Mouse (Mus musculus) lung, adult 10 weeks (tissue): Measurements from ENCODE around the gene Caln1. TPM values are rescaled to one million over a fixed set of nuclear protein-coding genes. Genes with fewer than 3 reads are reported as not detected.

Experiments
- polyA plus RNA-seq: library from polyadenylated mRNA; stranded (reverse); fragments of 350-450 nt; fragmentation: Illumina TruSeq; extraction: RNeasy Lipid Tissue Mini Kit (QIAGEN cat#74804); gene quantifications from one replicate; pipeline ENCODE4 v1.2.3, GENCODE M21; 2014; ENCODE audit warnings: low read depth, low replicate concordance; ENCODE audit not compliant: insufficient read depth

Gene Caln1
- not detected for polyA plus RNA-seq

GRCm38 (mm10) chr5:130369237-130369636 lies at the start of gene Caln1:
Gene Caln1 (plus strand): TSS chr5:130369455.

GRCm38 (mm10) chr5:130384222-130384912 lies 15.1 kb downstream of the Caln1 start, which contains the start of gene A330070K13Rik:
Gene A330070K13Rik (minus strand): TSS chr5:130384631.

Other genes with a start within 250 kb of the Caln1 start
- gene Kctd7, start 224.6 kb upstream of the Caln1 start, polyA plus RNA-seq, result 3.9 TPM
- gene Rabgef1, start 197.7 kb upstream of the Caln1 start, polyA plus RNA-seq, result 27.9 TPM
- 30.1 TPM for gene Tmem248, start 152.4 kb upstream of the Caln1 start, polyA plus RNA-seq
- gene Sbds, start 113.9 kb upstream of the Caln1 start, polyA plus RNA-seq, result 112 TPM
- 7.1 TPM for gene Tyw1, start 113.8 kb upstream of the Caln1 start, polyA plus RNA-seq
- gene A330070K13Rik, start 15.2 kb downstream of the Caln1 start, polyA plus RNA-seq, result not detected